Mouse (Mus musculus) forebrain, embryonic 10.5 days (tissue): ENCODE measurements around the gene Lgals4. TPM values are rescaled to one million over a fixed set of nuclear protein-coding genes. Genes with fewer than 3 reads are reported as not detected.

Source experiments
- DNase-seq: peaks from one replicate; pipeline ENCODE4 v3.0.0-alpha.2; 2017; ENCODE audit warnings: low spot score; ENCODE audit errors: extremely low spot score
- H3K27ac ChIP-seq: fragments of 300-500 bp; sonication (generic); 2 replicates; pipeline ENCODE4 v1.5.1; 2016; ENCODE audit warnings: mild to moderate bottlenecking
- H3K27me3 ChIP-seq: fragments of 300-500 bp; sonication (generic); 2 replicates; pipeline ENCODE4 v1.6.1; 2016; ENCODE audit warnings: mild to moderate bottlenecking; ENCODE audit not compliant: poor library complexity, severe bottlenecking
- H3K36me3 ChIP-seq: fragments of 300-500 bp; sonication (generic); replicated peaks from 2 replicates; pipeline ENCODE4 v1.6.1; 2016; ENCODE audit warnings: mild to moderate bottlenecking, moderate library complexity
- H3K4me1 ChIP-seq: fragments of 300-500 bp; sonication (generic); 2 replicates; pipeline ENCODE4 v1.6.1; 2016
- H3K4me3 ChIP-seq: fragments of 300-500 bp; sonication (generic); 2 replicates; pipeline ENCODE4 v1.5.1; 2016; ENCODE audit warnings: mild to moderate bottlenecking, moderate library complexity
- H3K9me3 ChIP-seq: fragments of 300-500 bp; sonication (generic); 2 replicates; pipeline ENCODE4 v1.6.1; 2016; ENCODE audit warnings: mild to moderate bottlenecking, moderate library complexity
- WGBS: fragments of 180-500 bp; shearing (Covaris S2); methylation state at CpG from one replicate; pipeline ENCODE4 v1.1.7; 2016; 5-methylcytosine and 5-hydroxymethylcytosine counted together
- polyA plus RNA-seq: library from polyadenylated mRNA; unstranded; fragments of >200 nt; fragmentation: Nextera tagmentation; extraction: Ambion mirVana; gene quantifications from 2 replicates; pipeline ENCODE4 v1.2.1, GENCODE M21; 2016

Gene Lgals4
- polyA plus RNA-seq, 1 experiment from 2014 or later: 2.9 TPM

GRCm38 (mm10) chr7:28799994-28800393 lies 33.7 kb upstream of the Lgals4 start:
- WGBS: 95% methylated on average over 9 of the region's 9 CpGs
- Histone ChIP-seq H3K4me3 (no peak overlapping the region), H3K4me1 (peaks cover 41% of the 10 kb centered on the region), H3K36me3 (no peaks in the 10 kb centered on the region), H3K27ac (no peak overlapping the region), H3K9me3 (no peaks in the 10 kb centered on the region), H3K27me3 (no peaks in the 10 kb centered on the region)
- no peak for DNase-seq

- H3K27ac ChIP-seq: 0 out of 2 replicates have a peak overlapping the region, but pooled peaks have one; percentile 85
- H3K36me3 ChIP-seq: no peaks in the 10 kb centered on the region
- H3K9me3 ChIP-seq: no peaks in the 10 kb centered on the region
- no peaks in the 10 kb centered on the region for H3K27me3 ChIP-seq
- peaks cover 49% of the 10 kb centered on the region for H3K4me1 ChIP-seq
- no peak for DNase-seq
- WGBS: 86% methylated on average over 3 of the region's 3 CpGs
- H3K4me3 ChIP-seq: no peak overlapping the region
Observed at GRCm38 (mm10) chr7:28801451-28801850, 32.2 kb upstream of the Lgals4 start.

- peak overlapping the region; percentile 22; the same call in 1 of the 2 replicates for H3K4me3 ChIP-seq
Observed at GRCm38 (mm10) chr7:28801901-28802670, 31.6 kb upstream of the Lgals4 start.

GRCm38 (mm10) chr7:28802846-28803588 lies 30.6 kb upstream of the Lgals4 start:
- DNase-seq: peak; percentile 59
- H3K9me3 ChIP-seq: no peaks in the 10 kb centered on the region
- H3K4me3 ChIP-seq: peak overlapping the region; percentile 22
- peaks cover 56% of the 10 kb centered on the region for H3K4me1 ChIP-seq
- H3K27me3 ChIP-seq: no peaks in the 10 kb centered on the region
- WGBS: 6% methylated on average over 10 of the region's 10 CpGs
- peak overlapping the region; percentile 85 for H3K27ac ChIP-seq
- no peaks in the 10 kb centered on the region for H3K36me3 ChIP-seq

More at GRCm38 (mm10) chr7:28801901-28802670, 31.6 kb upstream of the Lgals4 start:
- H3K27me3 ChIP-seq: no peaks in the 10 kb centered on the region
- no peaks in the 10 kb centered on the region for H3K36me3 ChIP-seq
- DNase-seq: no peak
- 39% methylated on average over 10 of the region's 10 CpGs for WGBS
- H3K4me1 ChIP-seq: peaks cover 47% of the 10 kb centered on the region
- H3K9me3 ChIP-seq: no peaks in the 10 kb centered on the region
- peak overlapping the region; percentile 85 for H3K27ac ChIP-seq

GRCm38 (mm10) chr7:28803756-28804155 lies 29.9 kb upstream of the Lgals4 start:
- H3K36me3 ChIP-seq: no peaks in the 10 kb centered on the region
- 0 out of 2 replicates have a peak overlapping the region, but pooled peaks have one; percentile 22 for H3K4me3 ChIP-seq
- H3K4me1 ChIP-seq: peaks cover 62% of the 10 kb centered on the region
- peak overlapping the region; percentile 85 for H3K27ac ChIP-seq
- H3K9me3 ChIP-seq: no peaks in the 10 kb centered on the region
- H3K27me3 ChIP-seq: no peaks in the 10 kb centered on the region
- 80% methylated on average over 4 of the region's 4 CpGs for WGBS
- DNase-seq: no peak

- Histone ChIP-seq H3K27ac (no peak overlapping the region), H3K4me1 (peaks cover 64% of the 10 kb centered on the region), H3K36me3 (peaks cover 3% of the 10 kb centered on the region), H3K9me3 (no peaks in the 10 kb centered on the region), H3K4me3 (no peak overlapping the region), H3K27me3 (no peaks in the 10 kb centered on the region)
- WGBS: 90% methylated on average over 4 of the region's 4 CpGs
- DNase-seq: no peak
Observed at GRCm38 (mm10) chr7:28806869-28807268, 26.8 kb upstream of the Lgals4 start.

GRCm38 (mm10) chr7:28807641-28808220 lies 25.9 kb upstream of the Lgals4 start:
- 26% methylated on average over 7 of the region's 8 CpGs for WGBS

GRCm38 (mm10) chr7:28808221-28808941 lies 25.3 kb upstream of the Lgals4 start, which contains the start of gene Hnrnpl:
Gene Hnrnpl, plus strand, starts transcription at chr7:28808541.
- Histone ChIP-seq H3K27ac (peak within 1 kb of the TSS; percentile 100), H3K36me3 (peaks cover 18% of the 10 kb centered on the region), H3K4me3 (peak within 1 kb of the TSS; percentile 93), H3K4me1 (peaks cover 64% of the 10 kb centered on the region), H3K27me3 (no peaks in the 10 kb centered on the region), H3K9me3 (no peaks in the 10 kb centered on the region)
- no peak for DNase-seq
- 4% methylated on average over 35 of the region's 35 CpGs for WGBS

More at GRCm38 (mm10) chr7:28807641-28808220, 25.9 kb upstream of the Lgals4 start:
- peaks cover 64% of the 10 kb centered on the region for H3K4me1 ChIP-seq
- H3K9me3 ChIP-seq: no peaks in the 10 kb centered on the region
- no peaks in the 10 kb centered on the region for H3K27me3 ChIP-seq
- H3K36me3 ChIP-seq: peaks cover 12% of the 10 kb centered on the region
- no peak for DNase-seq
- peak overlapping the region; percentile 93 for H3K4me3 ChIP-seq
- peak overlapping the region; percentile 100 for H3K27ac ChIP-seq

- H3K27me3 ChIP-seq: no peaks in the 10 kb centered on the region
- peaks cover 64% of the 10 kb centered on the region for H3K4me1 ChIP-seq
- no peaks in the 10 kb centered on the region for H3K9me3 ChIP-seq
- peak; percentile 94 for DNase-seq
- peak overlapping the region; percentile 100 for H3K27ac ChIP-seq
- H3K36me3 ChIP-seq: peaks cover 24% of the 10 kb centered on the region
- WGBS: 0% methylated on average over 32 of the region's 32 CpGs
- H3K4me3 ChIP-seq: peak overlapping the region; percentile 93
Observed at GRCm38 (mm10) chr7:28808957-28809393, 24.7 kb upstream of the Lgals4 start.

- Histone ChIP-seq H3K27ac (peak overlapping the region; percentile 100), H3K4me3 (peak overlapping the region; percentile 93), H3K4me1 (peaks cover 66% of the 10 kb centered on the region), H3K36me3 (peaks cover 30% of the 10 kb centered on the region), H3K27me3 (no peaks in the 10 kb centered on the region), H3K9me3 (no peaks in the 10 kb centered on the region)
- under 1% methylated on average over 35 of the region's 35 CpGs for WGBS
- peak; percentile 80 for DNase-seq
Observed at GRCm38 (mm10) chr7:28809401-28810089, 24.1 kb upstream of the Lgals4 start.

GRCm38 (mm10) chr7:28810107-28811066 lies 23.3 kb upstream of the Lgals4 start:
- H3K36me3 ChIP-seq: peaks cover 38% of the 10 kb centered on the region
- peak overlapping the region; percentile 93 for H3K4me3 ChIP-seq
- no peaks in the 10 kb centered on the region for H3K9me3 ChIP-seq
- peak overlapping the region; percentile 100 for H3K27ac ChIP-seq
- H3K27me3 ChIP-seq: no peaks in the 10 kb centered on the region
- under 1% methylated on average over 70 of the region's 70 CpGs for WGBS
- H3K4me1 ChIP-seq: peaks cover 71% of the 10 kb centered on the region
- DNase-seq: peak; percentile 97
